Mouse (Mus musculus) adrenal gland, adult 10 weeks (tissue): ENCODE data around the gene Cyp2d40. TPM values are rescaled to one million over a fixed set of nuclear protein-coding genes. Genes with fewer than 3 reads are reported as not detected.

ENCODE experiments used
- polyA plus RNA-seq: library from polyadenylated mRNA; stranded (reverse); fragments of 350-450 nt; fragmentation: Illumina TruSeq; extraction: RNeasy Lipid Tissue Mini Kit (QIAGEN cat#74804); gene quantifications from one replicate; pipeline ENCODE4 v1.2.3, GENCODE M21; 2014; ENCODE audit warnings: low read depth, low replicate concordance

Cyp2d40 gene
- polyA plus RNA-seq, result not detected

DNA sequence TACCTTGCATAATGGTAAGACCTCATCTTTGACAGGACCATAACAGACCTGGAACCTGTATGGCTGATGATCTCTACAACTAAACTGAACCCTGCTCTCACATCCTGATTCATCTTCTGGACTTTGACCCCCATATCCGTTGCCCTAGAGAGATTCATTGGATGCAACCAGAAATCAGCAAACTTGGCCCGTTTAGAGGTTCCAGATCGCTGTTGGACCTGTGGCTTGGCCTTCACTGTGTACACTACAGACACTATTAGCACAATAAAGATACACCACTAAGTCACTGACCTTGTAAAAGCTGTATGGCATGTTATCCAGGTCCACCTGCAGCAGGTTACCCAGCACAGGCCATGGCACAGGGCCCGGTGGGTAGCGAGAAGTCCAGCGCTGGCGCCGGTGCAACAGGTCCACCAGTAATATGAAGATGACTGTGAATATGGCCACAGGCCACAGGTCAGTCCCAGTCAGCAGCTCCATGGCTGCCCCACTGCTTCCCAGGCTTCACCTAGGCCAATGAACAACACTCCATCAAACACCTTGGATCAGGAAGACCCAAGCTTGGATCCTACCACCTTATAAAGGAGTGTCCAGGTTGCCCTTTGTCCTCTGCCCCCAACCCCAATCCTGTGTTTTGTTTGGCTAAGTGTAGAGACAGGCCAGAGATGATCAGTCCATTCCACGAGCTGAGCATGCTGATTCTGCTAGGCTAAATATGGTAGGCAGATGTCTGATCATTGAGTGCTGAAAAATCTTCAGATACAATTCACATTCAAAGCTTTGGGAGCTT, at the start of gene Cyp2d40:
TSS of gene Cyp2d40 (minus strand) at position 553 of the 790 bp plus-strand sequence.

DNA sequence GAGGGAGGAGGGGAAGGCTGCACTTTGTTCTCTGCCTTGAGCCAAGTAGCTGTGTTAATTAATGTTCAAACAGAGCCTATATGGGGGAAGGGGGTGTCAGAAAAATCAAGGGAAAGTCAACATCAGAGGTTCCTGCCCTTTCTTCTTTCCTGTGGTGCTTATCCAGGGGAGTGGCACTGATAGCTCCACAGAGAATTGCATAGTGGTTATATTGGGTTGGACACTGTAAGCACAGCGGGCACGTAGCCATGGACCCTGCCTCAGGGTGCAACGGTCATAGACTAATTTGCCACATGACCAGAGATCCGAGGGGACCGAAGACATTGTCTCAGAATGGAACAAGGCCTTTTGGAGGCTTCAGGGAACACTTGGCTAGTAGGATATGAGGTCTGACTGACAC, 30.3 kb upstream of the Cyp2d40 start, which contains the start of gene Cyp2d26:
TSS of gene Cyp2d26 (minus strand) at position 18 of the 400 bp plus-strand sequence.

Other genes with a start within 250 kb of the Cyp2d40 start
- gene Cyp2d12, start 209.1 kb downstream of the Cyp2d40 start, polyA plus RNA-seq, result not detected
- gene Cyp2d34, start 143.2 kb downstream of the Cyp2d40 start, polyA plus RNA-seq, result not detected
- gene Cyp2d26, start 30.1 kb upstream of the Cyp2d40 start, polyA plus RNA-seq, result not detected
- gene Tcf20, start 223.7 kb upstream of the Cyp2d40 start, polyA plus RNA-seq, result 24.0 TPM